Mouse (Mus musculus) thymus, postnatal 0 days (tissue): ENCODE measurements around the gene Rnf222. TPM values are rescaled to one million over a fixed set of nuclear protein-coding genes. Genes with fewer than 3 reads are reported as not detected.

Experiments used
- DNase-seq: peaks from one replicate; pipeline ENCODE4 v3.0.0-alpha.2; 2015; ENCODE audit warnings: low spot score
- polyA plus RNA-seq: library from polyadenylated mRNA; unstranded; fragments of >200 nt; fragmentation: Nextera tagmentation; extraction: Ambion mirVana; gene quantifications from 2 replicates; pipeline ENCODE4 v1.2.1, GENCODE M21; 2015

Gene Rnf222
- polyA plus RNA-seq = 0.05 TPM in 1 of 2 replicates, not detected in the other

DNA sequence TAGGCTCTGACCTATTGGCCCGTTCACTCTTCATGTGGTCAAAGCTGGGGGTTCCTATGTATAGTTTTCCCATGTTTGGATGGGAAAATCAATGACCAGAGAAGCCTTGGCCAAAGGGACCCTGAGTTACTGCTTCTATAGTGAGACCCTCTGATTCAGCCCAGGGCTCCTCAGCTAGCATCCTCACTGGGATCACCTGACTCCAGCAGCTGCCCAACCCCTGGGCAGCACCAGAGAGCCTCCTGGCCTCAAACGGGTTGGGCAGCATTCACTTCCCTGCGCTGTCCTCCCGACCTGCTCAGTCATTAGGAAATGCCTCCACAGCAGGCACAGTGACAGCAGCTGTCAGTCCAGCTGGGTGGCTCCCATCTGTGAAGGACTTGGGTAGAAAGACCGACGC, at the start of gene Rnf222:
Rnf222 (plus strand) TSS at position 301 of the 400 bp plus-strand sequence.
- no peak for DNase-seq

DNA sequence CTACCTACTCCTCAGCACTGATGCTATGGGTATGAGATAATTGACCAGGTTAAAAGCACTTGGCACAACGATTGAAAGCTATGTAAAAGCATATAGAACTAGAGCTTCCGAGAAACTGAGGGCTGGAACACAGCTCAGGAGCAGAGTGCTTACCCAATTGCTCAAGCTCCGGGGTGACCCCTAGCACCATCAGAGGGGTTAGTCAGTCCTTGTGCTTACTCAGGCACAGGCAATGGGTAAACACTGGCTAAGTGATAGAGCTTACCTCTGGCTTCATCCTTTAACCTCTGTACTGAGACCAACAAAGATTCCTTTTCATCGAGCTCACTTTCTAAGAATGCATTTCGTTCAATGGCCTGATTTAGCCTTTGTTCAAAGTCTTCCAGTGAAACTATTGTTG, 48.7 kb upstream of the Rnf222 start:
- DNase-seq = no peak

DNA sequence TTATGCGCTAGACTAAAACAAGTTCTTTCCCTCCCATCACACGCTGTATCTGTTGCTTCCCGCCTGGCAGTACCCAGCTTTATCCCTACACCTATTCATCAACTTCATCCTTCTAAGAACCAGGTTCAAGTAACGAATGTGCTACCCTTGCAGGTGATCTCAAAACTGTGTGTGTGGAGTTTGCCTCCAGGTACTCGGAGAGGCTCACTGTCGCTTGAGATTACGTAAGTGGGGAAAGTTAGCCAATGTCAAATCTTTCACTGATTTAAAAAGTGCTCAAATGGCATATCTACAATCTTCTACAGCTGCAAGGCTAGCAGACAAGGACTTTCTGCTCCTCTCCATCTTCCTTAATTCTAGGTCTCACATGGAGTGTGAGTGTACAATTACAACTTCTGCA, 37.5 kb upstream of the Rnf222 start:
- no peak for DNase-seq

DNA sequence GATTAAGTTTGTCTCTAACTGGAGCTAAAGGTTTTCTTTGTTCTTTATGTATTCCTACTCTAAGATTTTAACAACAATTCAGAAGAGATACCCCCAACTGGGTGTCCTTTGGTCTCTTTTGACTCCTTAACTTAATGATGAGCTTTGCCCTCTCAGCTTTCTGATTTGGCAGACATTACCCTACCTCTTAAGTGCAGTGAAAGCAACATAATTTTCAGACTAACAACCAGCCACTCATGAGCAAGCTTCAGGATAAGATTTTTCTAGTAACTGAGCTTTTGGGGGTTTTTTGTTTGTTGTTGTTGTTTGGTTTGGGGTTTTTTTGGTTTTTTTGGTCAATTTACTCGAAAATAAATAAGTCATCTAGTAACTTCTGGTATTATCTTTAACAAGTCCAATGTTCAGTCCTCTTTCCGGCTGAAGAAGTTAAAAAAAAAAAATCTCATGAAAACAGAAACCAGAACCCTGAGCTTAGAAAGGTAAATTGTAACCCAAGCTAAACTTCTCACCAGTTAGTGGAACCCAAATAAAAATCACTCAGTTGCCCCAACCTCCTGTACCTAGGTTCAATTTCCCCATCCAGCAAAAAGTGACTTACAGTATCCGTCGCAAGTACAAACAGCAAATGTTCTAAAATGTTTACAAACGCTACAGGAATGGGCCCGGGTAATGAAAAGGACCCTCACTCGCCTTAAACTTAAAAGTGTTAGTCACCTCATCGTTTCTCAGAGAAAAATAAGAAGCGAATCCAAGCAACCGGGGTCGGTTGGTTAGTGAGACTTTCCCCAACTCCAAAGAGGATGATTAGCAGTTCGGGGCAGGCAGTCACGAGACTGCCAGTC, 36.5 kb upstream of the Rnf222 start:
- no peak for DNase-seq

DNA sequence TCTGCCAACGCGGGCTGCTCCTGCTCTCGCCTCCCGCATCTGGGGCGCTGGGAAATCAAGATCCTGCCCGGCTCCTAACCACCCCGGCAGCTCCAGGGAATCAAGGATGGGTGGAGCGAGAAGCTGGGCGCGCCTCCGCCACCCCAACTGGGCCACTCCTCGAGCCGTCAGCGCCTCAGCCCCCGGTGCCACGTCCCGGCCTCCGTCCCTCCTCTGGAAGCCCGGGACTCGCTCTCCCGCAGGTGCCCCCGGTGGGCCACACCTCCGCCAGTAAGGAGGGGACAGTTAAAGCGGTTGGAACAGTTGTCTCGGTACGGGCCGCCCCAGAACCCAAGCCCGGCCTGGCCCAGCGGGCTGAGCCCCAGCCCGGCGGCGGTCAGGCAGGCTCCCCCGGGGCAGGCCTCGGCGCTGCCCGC, 35.9 kb upstream of the Rnf222 start:
- no peak for DNase-seq

DNA sequence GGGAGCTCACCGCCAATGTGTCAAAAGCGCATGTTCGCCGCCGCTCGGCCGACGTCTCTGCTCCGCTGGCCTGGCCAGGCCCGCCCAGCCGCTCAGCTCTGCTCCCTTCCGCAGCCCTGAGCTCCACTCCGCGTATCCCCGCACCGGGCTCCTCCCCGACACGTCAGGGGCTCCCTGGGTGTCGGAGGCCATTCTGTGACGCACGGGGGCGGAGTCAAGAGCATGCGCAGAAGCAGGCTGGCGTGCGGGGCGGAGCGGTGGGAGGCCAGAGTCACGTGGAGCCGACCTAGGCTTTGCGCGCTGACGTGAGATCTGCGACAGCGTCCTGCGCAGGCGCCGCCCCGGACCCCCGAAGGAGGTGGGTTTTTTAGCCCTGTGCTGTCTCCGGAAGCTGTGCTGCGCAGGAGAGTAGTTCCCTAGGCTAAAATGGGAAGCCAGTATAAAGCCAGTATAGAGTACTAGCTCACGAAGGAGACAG, 35.4 kb upstream of the Rnf222 start:
- peak; percentile 100 for DNase-seq

DNA sequence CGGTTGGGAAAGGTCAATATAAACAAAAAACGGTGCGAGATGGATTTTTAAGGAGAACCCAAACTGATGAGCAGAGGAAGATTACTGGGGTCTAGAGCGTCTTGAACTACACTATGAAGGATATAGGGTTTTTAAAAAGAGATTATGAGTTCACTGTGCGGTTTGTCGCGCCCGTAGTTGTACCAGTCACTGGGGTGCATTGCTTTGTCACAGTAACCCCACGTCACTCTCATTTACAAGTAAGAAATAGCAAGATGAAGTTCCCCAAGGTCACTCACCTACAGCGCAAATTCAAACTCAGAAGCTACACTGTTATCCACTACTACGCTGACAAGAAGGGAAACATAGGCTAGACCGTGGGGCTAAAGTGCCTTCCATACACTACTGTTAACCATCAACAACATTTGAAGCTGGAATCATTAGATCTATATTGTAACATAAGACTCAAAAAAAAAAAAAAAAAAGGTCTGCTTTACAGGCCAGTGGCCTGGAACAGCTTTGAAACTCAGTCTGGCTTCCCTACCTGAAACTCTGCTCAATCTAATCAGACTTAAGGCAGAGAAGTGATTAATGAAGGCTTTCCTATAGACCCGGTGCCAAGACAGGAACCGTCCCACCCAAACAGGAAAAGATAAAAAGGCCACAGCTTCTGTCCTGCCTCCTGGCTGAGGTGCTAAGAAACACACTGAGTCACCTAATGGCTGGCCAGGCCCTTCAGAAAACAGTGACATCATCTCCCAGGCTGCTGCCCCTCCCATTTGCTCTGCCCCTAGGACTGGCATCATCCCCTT, 34.5 kb upstream of the Rnf222 start:
- no peak for DNase-seq

DNA sequence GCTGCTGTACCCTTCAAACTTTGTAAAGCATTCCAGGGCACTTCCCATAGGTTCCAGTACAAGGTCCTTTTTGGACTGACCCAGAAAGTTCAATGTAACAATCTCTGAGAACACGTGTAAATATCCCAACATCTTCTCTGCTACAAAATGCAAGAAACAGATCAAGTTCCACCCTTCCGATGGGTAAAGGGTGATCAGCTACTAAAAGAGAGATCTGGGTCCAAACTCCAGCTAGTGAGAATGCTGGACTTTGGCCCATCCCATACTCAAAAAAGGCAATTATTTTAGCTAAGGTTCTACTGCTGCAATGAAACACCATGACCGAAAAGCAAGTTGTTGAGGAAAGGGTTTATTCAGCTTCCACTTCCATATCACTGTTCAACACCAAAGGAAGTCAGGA, 33.7 kb upstream of the Rnf222 start:
- no peak for DNase-seq

DNA sequence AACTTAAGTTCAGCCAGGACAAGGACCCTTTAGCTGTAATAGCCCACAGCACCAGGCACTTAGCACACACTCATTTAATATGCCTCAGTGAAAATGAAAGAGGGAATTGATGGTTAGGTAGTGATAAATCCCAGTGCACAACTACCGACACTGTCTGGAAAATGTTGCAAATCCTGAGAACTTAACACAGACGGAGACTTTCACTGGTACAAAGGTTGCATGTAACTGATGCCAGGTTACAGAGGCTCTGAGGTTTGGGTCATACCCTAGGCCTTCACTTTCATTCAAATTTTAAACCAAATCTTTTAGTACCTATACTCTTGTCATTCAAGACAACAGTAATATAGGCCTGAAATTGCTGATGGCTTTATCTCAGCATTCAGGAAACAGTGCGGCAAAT, 31.0 kb upstream of the Rnf222 start:
- no peak for DNase-seq

DNA sequence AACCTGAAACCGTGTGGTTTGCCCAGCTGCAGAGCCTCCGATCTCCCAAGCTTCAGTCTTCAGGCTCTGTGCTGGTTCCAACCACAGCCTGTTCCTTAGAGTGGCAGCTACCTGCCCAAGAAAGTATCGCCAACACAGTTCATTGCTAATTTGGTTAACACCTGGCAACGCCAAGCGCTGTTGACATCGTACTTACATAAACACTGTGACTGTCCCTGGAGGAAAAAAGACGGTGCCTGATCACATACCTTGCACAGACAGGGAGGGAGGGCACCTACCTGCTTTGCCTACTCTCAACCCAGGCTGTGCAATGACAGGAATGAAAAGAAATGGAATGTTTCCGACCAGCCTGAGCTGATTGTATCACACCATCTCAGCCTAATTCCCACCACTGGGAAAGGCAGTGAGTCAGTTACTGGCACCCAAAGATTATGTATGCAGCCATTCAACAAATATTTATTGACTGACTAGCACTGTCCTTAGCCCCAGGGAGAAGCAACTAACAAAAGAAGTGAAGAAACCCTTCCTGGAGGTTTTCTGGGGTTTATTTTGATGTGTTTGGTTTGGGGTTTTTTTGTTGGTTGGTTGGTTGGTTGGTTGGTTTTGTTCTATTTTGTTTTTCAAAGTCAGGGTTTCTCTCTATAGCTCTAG, 28.3 kb upstream of the Rnf222 start:
- no peak for DNase-seq

DNA sequence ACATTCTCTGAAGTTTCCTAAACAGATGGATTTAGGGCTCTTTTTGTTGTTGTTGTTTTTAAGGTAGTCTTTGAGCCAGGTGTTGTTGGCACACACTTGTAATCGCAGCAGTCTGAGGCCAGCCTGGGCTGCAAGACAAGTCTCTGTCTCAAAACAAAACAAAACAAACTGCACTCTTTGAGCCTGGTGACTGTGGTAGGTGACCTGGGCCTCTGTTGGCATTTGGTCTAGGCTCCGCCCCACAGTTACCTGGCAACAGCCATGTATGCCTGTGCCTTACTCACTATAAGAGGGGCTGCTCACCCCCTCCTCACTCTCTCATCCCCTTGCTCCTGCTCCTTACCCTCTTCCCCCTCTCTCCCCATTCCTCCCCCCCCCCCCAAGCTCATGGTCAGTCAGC, 26.1 kb upstream of the Rnf222 start:
- no peak for DNase-seq

DNA sequence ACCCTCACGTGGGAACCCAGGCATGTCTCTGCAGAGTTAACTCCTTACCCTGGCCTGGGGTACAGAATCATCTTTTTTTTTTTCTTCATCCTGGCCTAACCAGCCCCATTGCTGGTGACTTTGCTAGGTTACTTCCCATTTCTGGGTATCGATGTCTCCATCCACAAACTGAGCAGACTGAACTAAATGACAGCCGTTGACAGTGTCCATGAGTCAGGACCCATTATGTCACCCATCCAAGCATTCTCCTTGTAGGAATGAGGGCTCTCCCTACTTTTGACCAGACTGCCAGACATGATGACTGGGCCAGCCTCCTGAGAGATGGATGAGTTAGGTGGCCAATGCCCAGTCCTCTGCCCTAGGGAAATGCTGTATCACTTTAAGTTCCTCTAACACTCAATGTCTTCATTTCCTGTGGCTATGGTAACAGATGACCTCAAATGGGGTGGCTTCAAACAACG, 24.7 kb upstream of the Rnf222 start:
- no peak for DNase-seq

DNA sequence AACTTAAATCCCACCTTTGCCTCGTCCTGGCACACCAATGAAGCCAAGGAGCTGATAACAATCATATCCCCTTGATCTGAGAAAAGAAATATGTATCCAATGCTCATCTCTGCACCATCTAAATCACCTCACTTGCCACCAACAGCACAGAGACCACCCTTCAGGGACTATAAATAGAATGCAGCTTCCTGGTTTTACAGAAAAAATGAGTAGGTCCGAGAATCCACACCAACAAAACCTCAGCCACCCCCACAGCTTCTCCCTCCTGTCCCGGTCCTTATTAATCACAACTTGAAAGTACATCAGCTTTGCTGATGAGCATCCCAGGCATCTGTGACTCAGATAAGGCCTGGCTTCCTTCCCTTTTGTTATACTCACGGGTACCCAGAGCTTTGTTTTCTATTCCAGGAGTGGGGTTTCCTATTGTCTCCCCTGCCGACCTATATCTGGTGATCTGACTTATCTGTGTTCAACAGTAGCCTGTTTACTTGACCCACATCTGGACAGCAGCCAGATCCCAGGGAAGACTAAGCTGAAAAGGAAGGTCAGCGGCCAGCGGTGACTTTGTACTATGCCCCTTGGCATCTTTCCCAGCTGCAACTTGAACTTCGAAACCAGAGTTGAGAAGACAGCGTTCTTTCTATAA, 23.7 kb upstream of the Rnf222 start:
- DNase-seq = no peak

DNA sequence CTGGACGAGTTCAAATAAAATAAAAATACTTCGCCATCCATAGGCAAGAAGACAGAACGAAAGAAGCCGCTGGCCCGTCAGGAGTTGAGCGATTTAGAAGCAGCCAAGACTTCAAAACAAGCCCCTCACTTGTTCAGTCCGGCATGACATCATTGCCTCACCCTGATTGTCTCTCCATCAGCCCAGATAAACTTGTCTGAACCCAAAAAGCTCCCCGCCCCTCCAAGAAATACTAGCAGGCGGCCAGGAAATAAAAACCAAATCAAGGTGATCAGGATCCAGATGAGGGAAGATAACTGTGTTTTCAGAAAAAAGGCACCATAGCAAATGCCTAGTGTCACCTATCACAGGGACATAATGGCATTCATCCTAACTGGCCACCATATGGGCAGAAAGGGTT, 17.1 kb upstream of the Rnf222 start:
- no peak for DNase-seq

DNA sequence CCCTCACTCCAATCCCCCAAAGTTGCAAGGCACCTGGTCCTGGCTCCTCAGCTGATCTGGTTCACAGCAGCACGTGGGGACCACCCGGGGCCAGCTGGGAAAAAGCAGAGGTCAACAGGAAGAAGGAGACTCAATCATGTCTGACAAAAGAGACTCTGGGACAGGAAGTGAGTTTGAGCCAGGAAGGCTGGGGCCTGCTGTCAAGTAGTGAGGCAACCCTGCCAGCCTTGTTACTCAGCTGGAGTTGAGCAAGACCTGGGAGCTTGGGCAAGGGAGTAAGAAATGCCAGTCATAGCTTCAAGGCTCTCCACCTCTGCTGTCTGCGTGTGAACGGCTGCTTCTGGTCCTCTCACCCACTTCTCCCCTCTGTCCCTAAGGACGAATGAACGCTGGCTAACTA, 16.6 kb upstream of the Rnf222 start, which contains the start of gene Ndel1:
Ndel1 (minus strand) TSS at position 111 of the 400 bp plus-strand sequence.
- peak; percentile 25 for DNase-seq

DNA sequence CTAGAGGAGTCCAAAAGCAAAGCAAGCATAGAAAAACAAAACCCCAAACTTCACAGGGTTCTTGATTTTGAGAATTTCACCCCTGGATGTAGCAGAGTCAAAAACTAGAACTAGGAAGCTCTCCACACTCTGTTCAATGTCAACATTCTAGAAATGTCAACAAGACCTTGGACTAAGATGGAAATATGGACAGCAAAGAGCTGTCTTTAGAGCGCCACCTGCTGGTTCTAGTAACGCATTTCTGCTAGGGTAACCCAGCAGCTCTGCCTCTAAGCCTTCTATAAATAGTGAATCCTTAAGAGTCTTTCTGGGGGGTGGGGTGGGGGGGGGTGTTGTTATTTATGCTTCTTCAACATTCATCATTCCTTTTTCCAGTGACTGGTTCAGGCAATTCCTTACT, 13.5 kb upstream of the Rnf222 start:
- DNase-seq = peak; percentile 76

DNA sequence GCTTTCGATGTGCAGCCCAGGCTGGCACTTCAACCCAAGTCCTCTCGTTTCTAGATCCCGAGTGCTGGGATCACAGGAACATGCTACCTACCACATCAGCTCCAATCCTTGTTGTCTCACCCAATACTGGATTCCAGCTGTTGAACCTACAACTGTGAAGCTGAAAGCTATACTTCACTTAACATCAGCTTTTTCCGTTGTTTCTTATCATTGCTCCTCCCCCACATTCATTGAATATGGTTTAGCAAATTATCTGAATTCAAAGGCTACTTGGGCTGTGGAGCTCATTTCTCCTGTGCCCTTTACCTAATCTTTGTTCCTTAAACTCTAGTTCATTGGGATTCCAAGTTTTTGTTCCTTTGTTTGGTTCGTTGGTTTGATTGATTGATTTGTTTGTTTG, 9.5 kb upstream of the Rnf222 start:
- DNase-seq = no peak

DNA sequence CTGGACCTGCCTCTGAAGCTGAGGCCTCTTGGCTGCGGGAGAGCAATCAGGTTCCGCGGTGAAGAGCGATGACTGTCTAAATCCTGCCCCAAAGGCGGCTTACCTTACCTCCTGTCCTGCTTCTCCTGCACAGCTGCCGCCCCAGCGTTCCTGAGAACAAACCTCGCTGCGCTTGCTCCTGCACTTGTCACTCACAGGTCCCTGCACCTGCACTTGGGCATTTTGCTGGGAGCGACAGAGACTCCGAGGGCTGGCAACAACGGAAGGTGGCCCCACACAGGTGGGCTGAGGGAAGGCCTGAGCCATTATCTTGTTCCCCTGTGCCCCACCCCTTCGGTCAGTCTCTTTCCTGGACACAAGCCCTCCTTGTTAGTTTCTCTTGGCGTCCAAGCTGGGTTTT, 6.2 kb upstream of the Rnf222 start:
- no peak for DNase-seq

DNA sequence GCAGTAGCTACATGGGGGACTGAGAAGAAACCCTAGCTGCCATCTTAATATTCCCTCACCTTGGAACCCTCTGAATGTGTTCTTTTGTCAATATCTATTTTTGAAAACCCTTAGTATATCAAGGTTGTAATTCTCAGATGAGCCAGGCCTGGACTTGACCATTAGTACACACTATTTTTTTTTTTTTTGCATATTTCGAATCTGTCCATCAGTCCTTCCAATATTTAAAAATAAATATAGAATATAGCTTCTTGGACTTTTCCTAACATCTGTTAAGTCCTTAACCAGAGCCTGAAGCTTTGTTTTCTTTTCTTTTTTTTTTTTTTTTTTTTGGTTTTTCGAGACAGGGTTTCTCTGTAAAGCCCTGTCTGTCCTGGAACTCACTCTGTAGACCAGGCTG, 4.5 kb upstream of the Rnf222 start:
- no peak for DNase-seq

DNA sequence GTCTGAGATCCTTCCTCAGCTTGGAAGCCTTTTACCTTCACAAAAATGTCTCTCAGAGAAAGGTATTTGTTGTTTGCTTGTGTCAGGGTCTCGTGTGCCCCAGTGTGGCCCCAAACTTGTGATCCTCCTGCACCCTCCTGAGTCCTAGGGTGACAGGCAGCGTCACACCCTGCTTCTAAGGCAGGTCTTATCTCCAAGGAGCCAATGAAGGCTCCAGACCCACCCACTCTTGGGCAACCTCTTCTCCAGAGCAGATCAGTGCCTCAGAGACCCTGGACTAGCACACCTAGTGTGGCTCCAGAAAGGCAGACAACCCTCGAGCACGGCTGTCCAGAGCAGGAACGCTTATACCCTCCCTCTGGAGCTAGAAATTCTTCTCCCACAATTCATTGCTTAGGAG, 4.0 kb upstream of the Rnf222 start:
- DNase-seq = no peak

DNA sequence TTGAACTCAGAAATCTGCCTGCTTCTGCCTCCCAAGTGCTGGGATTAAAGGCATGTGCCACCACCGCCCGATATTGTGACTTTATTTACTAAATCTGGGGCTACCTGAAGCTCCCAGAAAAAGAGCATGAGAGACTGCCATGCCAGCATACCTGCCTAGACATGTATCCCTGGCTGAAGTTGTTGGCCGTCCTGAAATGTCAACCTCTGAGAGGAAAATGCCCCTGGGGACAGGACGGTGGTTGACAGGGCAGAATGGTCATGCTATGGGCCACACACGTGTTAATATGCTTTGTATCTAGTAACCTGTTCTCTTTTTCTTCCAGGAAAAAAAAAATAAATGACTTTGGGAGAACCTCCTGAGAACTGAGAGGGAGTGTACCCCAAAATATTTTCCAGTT, 2.3 kb upstream of the Rnf222 start:
- no peak for DNase-seq
